Mouse (Mus musculus): ENCODE data around the gene Sparcl1. TPM values are rescaled to one million over a fixed set of nuclear protein-coding genes. Genes with fewer than 3 reads are reported as not detected.

Gene Sparcl1
- polyA plus RNA-seq, 1 experiment from 2014 or later: 17.1 TPM

Small RNA genes within 50 kb of the gene (microRNA-seq; reads per million reads assigned to microRNA genes)
- gene Mir5619: 2.3 reads per million

Other genes starting within 250 kb of the Sparcl1 start
- 7.3 and 9.7 TPM in 2 replicates for gene Klhl8, start 202.5 kb downstream of the Sparcl1 start, polyA plus RNA-seq (2016; fragmentation: Nextera tagmentation; extraction: Ambion mirVana)
- not detected in 2 replicates for gene Hsd17b13, start 136.3 kb downstream of the Sparcl1 start, polyA plus RNA-seq (2016; fragmentation: Nextera tagmentation; extraction: Ambion mirVana)
- 1.9 and 2.4 TPM in 2 replicates for gene Hsd17b11, start 91.8 kb downstream of the Sparcl1 start, polyA plus RNA-seq (2016; fragmentation: Nextera tagmentation; extraction: Ambion mirVana)
- gene Nudt9, start 67.4 kb downstream of the Sparcl1 start, polyA plus RNA-seq (2016; fragmentation: Nextera tagmentation; extraction: Ambion mirVana): 63.0 and 63.8 TPM in 2 replicates
- not detected in 2 replicates for gene Gm17660, start 36.1 kb downstream of the Sparcl1 start, polyA plus RNA-seq (2016; fragmentation: Nextera tagmentation; extraction: Ambion mirVana)
- gene Dspp, start 57.0 kb upstream of the Sparcl1 start, polyA plus RNA-seq (2016; fragmentation: Nextera tagmentation; extraction: Ambion mirVana): not detected in 2 replicates
- gene Dmp1, start 88.9 kb upstream of the Sparcl1 start, polyA plus RNA-seq (2016; fragmentation: Nextera tagmentation; extraction: Ambion mirVana): not detected in 2 replicates
- not detected in 2 replicates for gene Ibsp, start 185.4 kb upstream of the Sparcl1 start, polyA plus RNA-seq (2016; fragmentation: Nextera tagmentation; extraction: Ambion mirVana)
- not detected in 2 replicates for gene Mepe, start 211.6 kb upstream of the Sparcl1 start, polyA plus RNA-seq (2016; fragmentation: Nextera tagmentation; extraction: Ambion mirVana)